Mouse (Mus musculus) limb, embryonic 10.5 days (tissue): ENCODE results near the gene Etl4. TPM values are rescaled to one million over a fixed set of nuclear protein-coding genes. Genes with fewer than 3 reads are reported as not detected.
"Not testable (repeated sequence)": the region's sequence is repeated elsewhere in the genome, so short reads cannot be mapped to it uniquely, and the experiment has no call there.

Experiments used
- DNase-seq: peaks from one replicate; pipeline ENCODE4 v3.0.0-alpha.2; 2017; ENCODE audit warnings: low spot score
- H3K27ac ChIP-seq: fragments of 300-500 bp; sonication (generic); 2 replicates; pipeline ENCODE4 v1.5.1; 2016; ENCODE audit warnings: mild to moderate bottlenecking
- H3K27me3 ChIP-seq: fragments of 300-500 bp; sonication (generic); 2 replicates; pipeline ENCODE4 v1.6.1; 2016; ENCODE audit warnings: low read depth, mild to moderate bottlenecking; ENCODE audit not compliant: poor library complexity, severe bottlenecking
- H3K36me3 ChIP-seq: fragments of 300-500 bp; sonication (generic); 2 replicates; pipeline ENCODE4 v1.6.1; 2016; ENCODE audit warnings: mild to moderate bottlenecking, moderate library complexity
- H3K4me1 ChIP-seq: fragments of 300-500 bp; sonication (generic); 2 replicates; pipeline ENCODE4 v1.6.1; 2016
- H3K4me3 ChIP-seq: fragments of 300-500 bp; sonication (generic); 2 replicates; pipeline ENCODE4 v1.5.1; 2016; ENCODE audit warnings: mild to moderate bottlenecking, moderate library complexity
- H3K9me3 ChIP-seq: fragments of 300-500 bp; sonication (generic); replicated peaks from 2 replicates; pipeline ENCODE4 v1.6.1; 2016; ENCODE audit warnings: mild to moderate bottlenecking
- WGBS: fragments of 180-500 bp; shearing (Covaris S2); methylation state at CpG from one replicate; pipeline ENCODE4 v1.1.7; 2016; 5-methylcytosine and 5-hydroxymethylcytosine counted together
- polyA plus RNA-seq: library from polyadenylated mRNA; unstranded; fragments of >200 nt; fragmentation: Nextera tagmentation; extraction: Ambion mirVana; gene quantifications from 2 replicates; pipeline ENCODE4 v1.2.1, GENCODE M21; 2016

The Etl4 gene
- polyA plus RNA-seq, 1 experiment from 2014 or later: 13.5 TPM

- Histone ChIP-seq H3K4me3 (no peak overlapping the region), H3K9me3 (no peaks in the 10 kb centered on the region), H3K4me1 (no peaks in the 10 kb centered on the region), H3K27me3 (no peaks in the 10 kb centered on the region), H3K27ac (no peak overlapping the region), H3K36me3 (no peaks in the 10 kb centered on the region)
- WGBS: 93% methylated on average over 2 of the region's 2 CpGs
- no peak for DNase-seq
Measured at GRCm38 (mm10) chr2:20377026-20377425, 467.4 kb downstream of the Etl4 start.

DNA sequence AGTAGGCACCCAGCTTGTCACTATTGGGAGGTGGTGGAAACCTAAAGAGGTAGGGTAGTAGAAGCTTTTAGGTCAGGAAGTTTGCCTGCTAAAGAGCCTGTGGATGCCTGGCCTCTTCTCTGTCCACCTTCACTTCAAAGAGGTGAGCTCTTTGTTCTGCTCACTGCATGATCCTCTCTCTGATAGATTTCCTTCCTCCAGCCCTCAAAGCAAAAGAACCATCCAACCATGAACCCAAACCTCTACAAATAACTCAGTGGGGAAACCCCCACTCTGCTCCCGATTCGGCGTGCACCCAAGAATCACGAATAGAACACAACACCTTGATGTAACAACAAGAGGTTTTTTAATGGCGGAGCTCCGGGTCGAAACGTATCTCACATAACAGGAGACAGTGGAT lies 471.3 kb downstream of the Etl4 start:
- not testable (repeated sequence) for H3K9me3 ChIP-seq, H3K4me3 ChIP-seq, H3K36me3 ChIP-seq, H3K4me1 ChIP-seq, H3K27ac ChIP-seq, DNase-seq, H3K27me3 ChIP-seq
- WGBS: 93% methylated on average over 7 of the region's 8 CpGs

- no peaks in the 10 kb centered on the region for H3K9me3 ChIP-seq
- no peaks in the 10 kb centered on the region for H3K27me3 ChIP-seq
- no peak for DNase-seq
- H3K4me3 ChIP-seq: no peak overlapping the region
- no peaks in the 10 kb centered on the region for H3K36me3 ChIP-seq
- H3K4me1 ChIP-seq: no peaks in the 10 kb centered on the region
- H3K27ac ChIP-seq: no peak overlapping the region
Measured at GRCm38 (mm10) chr2:20394083-20394482, 484.5 kb downstream of the Etl4 start.

GRCm38 (mm10) chr2:20396978-20397377 lies 487.4 kb downstream of the Etl4 start:
- no peak overlapping the region for H3K27ac ChIP-seq
- WGBS: 91% methylated on average over 6 of the region's 6 CpGs

GRCm38 (mm10) chr2:20400556-20400955 lies 491.0 kb downstream of the Etl4 start:
- DNase-seq: no peak
- no peaks in the 10 kb centered on the region for H3K36me3 ChIP-seq
- 81% methylated on average over 3 of the region's 3 CpGs for WGBS
- H3K4me3 ChIP-seq: no peak overlapping the region
- no peaks in the 10 kb centered on the region for H3K9me3 ChIP-seq
- no peak overlapping the region for H3K27ac ChIP-seq
- no peaks in the 10 kb centered on the region for H3K27me3 ChIP-seq
- H3K4me1 ChIP-seq: no peaks in the 10 kb centered on the region

More at GRCm38 (mm10) chr2:20396978-20397377, 487.4 kb downstream of the Etl4 start:
- Histone ChIP-seq H3K36me3 (no peaks in the 10 kb centered on the region), H3K27me3 (no peaks in the 10 kb centered on the region), H3K9me3 (no peaks in the 10 kb centered on the region), H3K4me3 (no peak overlapping the region), H3K4me1 (no peaks in the 10 kb centered on the region)
- no peak for DNase-seq

- no peaks in the 10 kb centered on the region for H3K4me1 ChIP-seq
- 35% methylated on average over 1 of the region's 1 CpGs for WGBS
- DNase-seq: no peak
- H3K9me3 ChIP-seq: no peaks in the 10 kb centered on the region
- no peaks in the 10 kb centered on the region for H3K36me3 ChIP-seq
- H3K27me3 ChIP-seq: no peaks in the 10 kb centered on the region
- no peak overlapping the region for H3K4me3 ChIP-seq
- no peak overlapping the region for H3K27ac ChIP-seq
Measured at GRCm38 (mm10) chr2:20404395-20404794, 494.8 kb downstream of the Etl4 start.

DNA sequence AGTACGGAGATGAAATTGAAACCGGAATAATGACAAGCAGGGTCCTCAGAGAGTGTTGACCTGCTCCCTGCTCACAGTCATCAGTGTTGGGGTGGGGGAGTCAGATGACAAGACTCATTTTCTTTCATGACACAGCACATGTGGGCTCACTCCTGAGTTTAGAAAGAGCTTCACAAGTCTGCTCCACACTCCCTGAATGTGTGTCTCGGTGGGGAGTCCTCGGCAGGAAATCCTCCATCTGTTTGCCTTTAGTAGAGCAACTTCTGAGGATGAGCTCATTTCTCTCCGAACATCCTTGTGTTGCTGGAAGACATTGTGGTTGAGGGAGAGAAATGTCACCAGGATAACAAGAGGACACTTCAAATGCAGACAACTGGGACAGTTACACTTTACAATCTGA lies 497.5 kb downstream of the Etl4 start:
- Histone ChIP-seq H3K27ac (no peak overlapping the region), H3K36me3 (no peaks in the 10 kb centered on the region), H3K4me3 (no peak overlapping the region), H3K27me3 (no peaks in the 10 kb centered on the region), H3K9me3 (no peaks in the 10 kb centered on the region), H3K4me1 (no peaks in the 10 kb centered on the region)
- WGBS: 64% methylated on average over 5 of the region's 5 CpGs
- no peak for DNase-seq

DNA sequence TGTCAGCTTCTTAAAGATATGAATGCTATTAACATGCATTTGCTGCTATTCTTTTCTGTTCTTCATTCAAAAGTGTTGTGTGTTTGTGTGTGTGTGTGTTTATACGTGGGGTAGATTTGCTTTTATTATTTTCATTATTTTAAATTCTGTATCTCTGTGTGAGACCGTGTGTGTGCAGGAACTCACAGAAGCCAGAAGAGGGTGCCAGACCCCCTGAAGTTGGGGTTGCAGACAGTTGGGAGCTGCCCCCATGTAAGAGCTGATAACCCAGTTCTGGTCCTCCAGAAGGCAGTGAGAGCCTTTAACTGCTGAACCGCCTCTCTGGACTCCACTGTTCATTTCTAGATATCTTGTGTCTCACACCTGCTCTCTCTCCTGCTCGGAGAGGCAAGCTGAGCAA lies 505.3 kb downstream of the Etl4 start:
- Histone ChIP-seq H3K27me3 (no peaks in the 10 kb centered on the region), H3K27ac (no peak overlapping the region), H3K36me3 (no peaks in the 10 kb centered on the region), H3K4me3 (no peak overlapping the region), H3K9me3 (no peaks in the 10 kb centered on the region), H3K4me1 (peaks cover 27% of the 10 kb centered on the region)
- WGBS: 86% methylated on average over 4 of the region's 4 CpGs
- DNase-seq: no peak

DNA sequence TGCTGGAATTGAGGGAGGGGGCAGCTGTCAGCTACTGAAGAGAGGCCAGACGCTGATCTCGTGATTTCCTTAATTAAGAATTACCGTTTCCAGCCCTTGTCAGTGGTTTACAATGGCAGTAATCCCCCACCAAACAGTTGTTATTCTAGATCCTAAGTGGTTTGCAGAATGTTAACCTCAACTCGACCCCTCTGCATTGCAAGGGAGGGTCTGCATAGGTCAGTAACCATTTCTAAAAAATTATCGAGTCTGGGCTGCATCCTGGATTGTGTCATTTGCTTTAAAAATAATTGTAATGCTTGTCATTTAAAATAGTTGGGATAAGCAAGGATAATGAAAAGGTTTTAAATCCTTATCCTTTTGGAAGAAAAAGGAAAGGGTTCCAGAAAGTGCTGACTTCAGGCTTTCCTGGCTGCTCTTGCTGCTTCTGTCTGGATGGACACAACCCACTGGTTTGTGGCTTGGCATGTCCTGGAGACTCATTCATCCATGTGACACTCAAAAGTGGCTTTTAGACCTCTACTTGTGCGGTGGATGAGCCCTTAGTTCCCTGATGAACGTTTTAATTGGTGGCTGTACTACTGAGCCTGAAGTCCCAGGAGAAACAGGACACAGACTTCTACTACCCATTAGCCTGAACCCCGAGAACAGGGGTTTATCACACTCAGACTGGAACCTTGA lies 507.5 kb downstream of the Etl4 start:
- 12% methylated on average over 8 of the region's 8 CpGs for WGBS
- Histone ChIP-seq H3K4me1 (peaks cover 36% of the 10 kb centered on the region), H3K36me3 (no peaks in the 10 kb centered on the region), H3K9me3 (no peaks in the 10 kb centered on the region), H3K4me3 (no peak overlapping the region), H3K27ac (no peak overlapping the region), H3K27me3 (no peaks in the 10 kb centered on the region)
- no peak for DNase-seq

- Histone ChIP-seq H3K4me3 (no peak overlapping the region), H3K4me1 (peaks cover 36% of the 10 kb centered on the region), H3K27ac (no peak overlapping the region), H3K27me3 (no peaks in the 10 kb centered on the region), H3K9me3 (no peaks in the 10 kb centered on the region), H3K36me3 (no peaks in the 10 kb centered on the region)
- WGBS: 64% methylated on average over 6 of the region's 6 CpGs
- no peak for DNase-seq
Measured at GRCm38 (mm10) chr2:20417998-20418397, 508.4 kb downstream of the Etl4 start.

GRCm38 (mm10) chr2:20419975-20420374 lies 510.4 kb downstream of the Etl4 start:
- Histone ChIP-seq H3K36me3 (no peaks in the 10 kb centered on the region), H3K9me3 (no peaks in the 10 kb centered on the region), H3K27ac (no peak overlapping the region), H3K27me3 (no peaks in the 10 kb centered on the region), H3K4me1 (peaks cover 36% of the 10 kb centered on the region), H3K4me3 (no peak overlapping the region)
- 33% methylated on average over 6 of the region's 6 CpGs for WGBS
- no peak for DNase-seq

GRCm38 (mm10) chr2:20422275-20422674 lies 512.7 kb downstream of the Etl4 start:
- peaks cover 29% of the 10 kb centered on the region for H3K4me1 ChIP-seq
- no peaks in the 10 kb centered on the region for H3K27me3 ChIP-seq
- no peak overlapping the region for H3K4me3 ChIP-seq
- no peak for DNase-seq
- no peaks in the 10 kb centered on the region for H3K36me3 ChIP-seq
- no peaks in the 10 kb centered on the region for H3K9me3 ChIP-seq
- 86% methylated on average over 4 of the region's 4 CpGs for WGBS
- H3K27ac ChIP-seq: no peak overlapping the region

DNA sequence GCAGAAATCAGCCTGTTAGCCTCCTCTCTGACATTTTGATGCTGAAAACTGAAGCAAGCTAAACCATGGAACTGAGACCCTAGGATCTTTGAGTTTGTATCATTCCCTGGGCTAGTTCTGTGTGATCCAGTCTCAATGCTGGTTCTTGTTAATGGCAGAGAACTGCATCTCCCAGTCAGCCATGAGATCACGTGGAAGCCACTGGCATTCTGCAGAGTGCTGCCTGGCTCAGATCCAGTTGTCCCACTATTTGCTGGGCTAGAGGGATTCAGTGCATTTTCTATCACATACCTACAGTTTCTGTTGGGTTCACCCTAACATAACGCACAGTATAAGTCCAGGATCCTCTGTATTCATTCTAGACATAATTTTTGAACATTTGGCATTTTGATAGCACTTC lies 524.1 kb downstream of the Etl4 start:
- WGBS: 95% methylated on average over 2 of the region's 2 CpGs
- no peak for DNase-seq
- no peaks in the 10 kb centered on the region for H3K4me1 ChIP-seq
- no peaks in the 10 kb centered on the region for H3K36me3 ChIP-seq
- H3K27ac ChIP-seq: no peak overlapping the region
- no peaks in the 10 kb centered on the region for H3K27me3 ChIP-seq
- no peaks in the 10 kb centered on the region for H3K9me3 ChIP-seq
- H3K4me3 ChIP-seq: no peak overlapping the region

- no peak for DNase-seq
- no peaks in the 10 kb centered on the region for H3K4me1 ChIP-seq
- no peaks in the 10 kb centered on the region for H3K27me3 ChIP-seq
- no peak overlapping the region for H3K4me3 ChIP-seq
- H3K9me3 ChIP-seq: no peaks in the 10 kb centered on the region
- H3K36me3 ChIP-seq: no peaks in the 10 kb centered on the region
- H3K27ac ChIP-seq: no peak overlapping the region
- 91% methylated on average over 4 of the region's 4 CpGs for WGBS
Measured at GRCm38 (mm10) chr2:20435530-20435929, 526.0 kb downstream of the Etl4 start.
